Mouse (Mus musculus) forelimb bud, embryonic 11.5 days (tissue): ENCODE results near the gene Rexo1.

ENCODE experiments used
- DNase-seq: peaks from one replicate; pipeline ENCODE4 v3.0.0-alpha.2; 2012; ENCODE audit warnings: low read depth, low spot score

The Rexo1 gene

GRCm38 (mm10) chr10:80584642-80585552 is 23.5 kb upstream of the Rexo1 start:
- DNase-seq, result no peak

GRCm38 (mm10) chr10:80584045-80584488 is 22.7 kb upstream of the Rexo1 start:
- DNase-seq, result no peak

- no peak for DNase-seq
Measured at GRCm38 (mm10) chr10:80583047-80583446, 21.7 kb upstream of the Rexo1 start.

- peak; percentile 67 for DNase-seq
Measured at GRCm38 (mm10) chr10:80578911-80579310, 17.6 kb upstream of the Rexo1 start.

GRCm38 (mm10) chr10:80578131-80578750 is 16.9 kb upstream of the Rexo1 start:
- DNase-seq, result peak; percentile 83

GRCm38 (mm10) chr10:80577195-80578130 is 16.1 kb upstream of the Rexo1 start, which contains the start of gene Klf16:
TSS of gene Klf16 (minus strand) at chr10:80577321.
- peak; percentile 92 for DNase-seq

GRCm38 (mm10) chr10:80576351-80577194 is 15.2 kb upstream of the Rexo1 start:
- no peak for DNase-seq

GRCm38 (mm10) chr10:80575925-80576324 is 14.6 kb upstream of the Rexo1 start:
- no peak for DNase-seq

GRCm38 (mm10) chr10:80574896-80575295 is 13.5 kb upstream of the Rexo1 start:
- no peak for DNase-seq

GRCm38 (mm10) chr10:80573944-80574343 is 12.6 kb upstream of the Rexo1 start:
- no peak for DNase-seq

- DNase-seq, result no peak
Measured at GRCm38 (mm10) chr10:80572477-80572876, 11.1 kb upstream of the Rexo1 start.

- peak; percentile 35 for DNase-seq
Measured at GRCm38 (mm10) chr10:80570871-80571836, 9.8 kb upstream of the Rexo1 start.

GRCm38 (mm10) chr10:80570419-80570818 is 9.1 kb upstream of the Rexo1 start:
- DNase-seq, result no peak

- DNase-seq, result peak; percentile 32
Measured at GRCm38 (mm10) chr10:80569664-80570066, 8.3 kb upstream of the Rexo1 start.

- DNase-seq, result no peak
Measured at GRCm38 (mm10) chr10:80568876-80569275, 7.5 kb upstream of the Rexo1 start.

- peak; percentile 83 for DNase-seq
Measured at GRCm38 (mm10) chr10:80566375-80567092, 5.2 kb upstream of the Rexo1 start.

GRCm38 (mm10) chr10:80560621-80561020 is 739 bp downstream of the Rexo1 start:
- DNase-seq, result no peak

- no peak for DNase-seq
Measured at GRCm38 (mm10) chr10:80559431-80559830, 1.9 kb downstream of the Rexo1 start.
